Comparison of ENCODE assay signal across 20 mouse cellular contexts in genomic region chr11:110967762-110968135, GRCm38 (mm10). TPM values are rescaled to one million over a fixed set of nuclear protein-coding genes. Genes with fewer than 3 reads are reported as not detected.
DNase-seq lines count a peak whose midpoint lies in the region; ATAC-seq and TF ChIP-seq lines count a peak whose summit lies in the region.
"Had no signal": no experiment of that assay in that cellular context is flagged by ENCODE, and none has a peak within 500 bp of the region (broad histone marks: within the 10 kb centered on the region; RNA-seq: fewer than 3 reads in every experiment).

TSS of gene Kcnj16 (plus strand) at chr11:110968033.

- H3K36me3 ChIP-seq in midbrain, embryonic 16.5 days (ENCODE audit: control insufficient read depth, insufficient read depth, low read length): no peaks in the 10 kb centered on the region
- H3K36me3 ChIP-seq: liver, embryonic 13.5 days; neural tube, embryonic 12.5 days had no signal

- H3K27ac ChIP-seq in olfactory bulb, adult 2 months (ENCODE audit: insufficient read depth, low read depth, low read length): no peak within 1 kb of the TSS
- H3K27ac ChIP-seq in midbrain, embryonic 16.5 days (ENCODE audit: low read length): no peak within 1 kb of the TSS
- H3K27ac ChIP-seq: forebrain, embryonic 13.5 days; liver, embryonic 13.5 days; neural tube, embryonic 12.5 days; stomach, postnatal 0 days had no signal

- 80% methylated on average over 4 of the region's 4 CpGs for WGBS in olfactory bulb, adult 2 months
- 78% methylated on average over 4 of the region's 4 CpGs for WGBS in midbrain, embryonic 16.5 days

- H3K9me3 ChIP-seq in midbrain, embryonic 16.5 days (replicated peaks; ENCODE audit: control insufficient read depth, low read length, poor library complexity, severe bottlenecking): no peaks in the 10 kb centered on the region
- H3K9me3 ChIP-seq: forebrain, embryonic 13.5 days; liver, embryonic 13.5 days; neural tube, embryonic 12.5 days had no signal

- no peak for ATAC-seq in midbrain, embryonic 16.5 days
- ATAC-seq: forebrain, embryonic 13.5 days had no signal

- H3K9ac ChIP-seq in midbrain, embryonic 16.5 days (ENCODE audit: low read depth, low read length): no peak within 1 kb of the TSS
- H3K9ac ChIP-seq: forebrain, embryonic 13.5 days; liver, embryonic 13.5 days; neural tube, embryonic 12.5 days had no signal

- no peaks in the 10 kb centered on the region for H3K4me1 ChIP-seq in olfactory bulb, adult 2 months (ENCODE audit: control insufficient read depth, insufficient read depth, low read length)
- no peaks in the 10 kb centered on the region for H3K4me1 ChIP-seq in midbrain, embryonic 16.5 days (ENCODE audit: control insufficient read depth, insufficient read depth, low read length)
- H3K4me1 ChIP-seq: forebrain, embryonic 13.5 days; liver, embryonic 13.5 days; neural tube, embryonic 12.5 days had no signal

- TF ChIP-seq POLR2A in olfactory bulb, adult 2 months (IDR thresholded peaks at IDR 0.05; ENCODE audit: insufficient read depth, low read depth, low read length): no peak

- no peaks in the 10 kb centered on the region for H3K27me3 ChIP-seq in midbrain, embryonic 16.5 days (ENCODE audit: control insufficient read depth, insufficient read depth, low read depth, low read length)
- H3K27me3 ChIP-seq: forebrain, embryonic 13.5 days; liver, embryonic 13.5 days; neural tube, embryonic 12.5 days had no signal

- H3K4me2 ChIP-seq in midbrain, embryonic 16.5 days (ENCODE audit: low read length): no peak within 1 kb of the TSS
- H3K4me2 ChIP-seq: forebrain, embryonic 13.5 days; liver, embryonic 13.5 days; neural tube, embryonic 12.5 days had no signal

- DNase-seq in layer of hippocampus, adult 8-10 months (ENCODE audit: low spot score in 2 of 2): no peak
- DNase-seq in layer of hippocampus, adult 11-12 months (ENCODE audit: low spot score): no peak
- DNase-seq in kidney, adult 11 months: peak; percentile 94
- peak; percentile 80 to 92 for DNase-seq in kidney, postnatal 25 days
- DNase-seq in thymus, postnatal 36 days: no peak
- no peak for DNase-seq in thymus, postnatal 4 days
- DNase-seq: B cell, adult 2 months; cerebellum, postnatal 14 days; liver, embryonic 13.5 days; lung, postnatal 14 days; midbrain, embryonic 14.5 days; retina, postnatal 1 day had no signal

- H3K4me3 ChIP-seq in olfactory bulb, adult 2 months (ENCODE audit: insufficient read depth, low read depth, low read length): no peak within 1 kb of the TSS
- H3K4me3 ChIP-seq in midbrain, embryonic 16.5 days (ENCODE audit: low read depth, low read length): no peak within 1 kb of the TSS
- H3K4me3 ChIP-seq: forebrain, embryonic 13.5 days; liver, embryonic 13.5 days; neural tube, embryonic 12.5 days had no signal

- no peak for TF ChIP-seq CTCF in olfactory bulb, adult 2 months (IDR thresholded peaks at IDR 0.05; ENCODE audit: insufficient read depth, low read depth, low read length)

RNA-seq across cellular contexts. Expression of gene Kcnj16, which starts in this region (rescaled TPM):
- 10 to 100 TPM; 15.7 to 25.5 (median 21.7) TPM for total RNA-seq in layer of hippocampus, adult 8-10 months (2022)
- not detected in 2 replicates for polyA plus RNA-seq in olfactory bulb, adult 2 months (2012; ENCODE audit: insufficient read depth, insufficient read length, low replicate concordance, missing spikeins)
- 1.4 and 1.8 TPM in 2 replicates for polyA plus RNA-seq in midbrain, embryonic 16.5 days (2015; fragmentation: Nextera tagmentation; extraction: Ambion mirVana)
- total RNA-seq: ES-E14; gastrocnemius, adult 8-10 months; heart, postnatal 25 days had no signal
- polyA plus RNA-seq: forebrain, embryonic 13.5 days had no signal

Comparison
In these comparisons a context has a peak if more than half of its experiments do, and no peak if none do; other contexts are left out.
1. RNA of gene Kcnj16 (polyA plus RNA-seq): not detected in olfactory bulb, adult 2 months; 1.4 to 1.8 TPM in midbrain, embryonic 16.5 days; every median in the first group is over 10 times any median in the second.
2. DNase-seq: peak in kidney, adult 11 months (single experiment) and kidney, postnatal 25 days (2 of 2); none in layer of hippocampus, adult 8-10 months (0 of 2), layer of hippocampus, adult 11-12 months (single experiment), thymus, postnatal 36 days (0 of 2) and thymus, postnatal 4 days (single experiment).